Mouse (Mus musculus) megakaryocyte, adult 5-6 weeks (primary cell): ENCODE measurements around the gene Tti1. TPM values are rescaled to one million over a fixed set of nuclear protein-coding genes. Genes with fewer than 3 reads are reported as not detected.

ENCODE experiments used
- ATAC-seq: 2 replicates; pipeline ENCODE4 v1.8.0; 2016; ENCODE audit warnings: mild to moderate bottlenecking, inconsistent platforms; ENCODE audit not compliant: poor library complexity, severe bottlenecking
- total RNA-seq, 2 experiments: library from RNA; stranded (forward) in 1 of 2; stranded (reverse) in 1 of 2; fragments of 153-499, 151-499 nt in 1 of 2; fragments of 221-1000, 200-1000 nt in 1 of 2; gene quantifications; 2 replicates each; pipeline versions ENCODE4 v1.2.3 to v1.2.4; 2015 to 2017

Tti1 gene
- total RNA-seq, 2 experiments from 2014 or later, result 11.7 to 18.7 TPM

- ATAC-seq, result no peak
Measured at GRCm38 (mm10) chr2:157975595-157975994, 52.6 kb downstream of the Tti1 start.

DNA sequence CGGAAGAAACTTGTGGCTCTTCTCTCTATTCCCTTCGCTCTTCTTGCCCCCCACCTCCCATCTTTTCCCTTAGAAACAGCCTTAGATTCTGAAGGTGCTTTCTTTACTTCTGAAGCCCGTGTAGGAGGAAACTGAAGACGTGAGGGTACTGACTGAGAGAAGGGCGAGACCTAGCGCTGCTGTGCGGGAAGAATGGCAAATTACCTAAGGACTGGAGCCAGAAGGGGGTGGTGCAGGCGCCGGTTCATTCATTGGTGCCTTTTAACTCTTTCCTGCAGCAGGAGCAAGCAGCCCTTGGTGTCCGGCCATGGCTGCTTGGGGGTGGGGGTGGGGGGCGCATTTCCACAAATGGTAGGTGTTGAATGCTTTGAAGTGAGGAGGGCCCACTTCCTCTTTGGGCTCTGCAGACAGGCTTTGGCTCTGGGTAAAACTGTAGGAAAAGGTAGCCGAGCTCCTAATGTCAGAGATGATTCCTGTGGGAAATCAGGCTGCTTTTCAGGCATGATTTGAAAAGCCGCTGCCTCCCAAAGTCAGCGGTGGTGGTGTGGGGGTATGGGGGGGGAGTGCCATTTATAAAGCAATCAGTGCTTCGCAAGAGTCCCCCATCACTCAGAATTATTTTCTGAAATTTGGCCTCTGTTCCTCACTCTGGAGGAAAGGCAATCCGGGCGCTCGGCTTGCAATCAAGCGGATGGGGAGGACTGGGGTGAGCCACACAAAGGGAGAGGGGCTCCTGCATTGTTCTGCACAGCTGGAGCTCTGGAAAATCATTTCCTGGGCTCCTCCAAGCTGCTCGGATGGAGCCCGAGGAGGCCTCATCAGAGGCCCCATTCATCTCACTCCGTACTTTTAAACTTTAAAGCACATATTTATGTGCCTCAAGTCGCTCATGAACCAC is 53.4 kb downstream of the Tti1 start:
- no peak for ATAC-seq

DNA sequence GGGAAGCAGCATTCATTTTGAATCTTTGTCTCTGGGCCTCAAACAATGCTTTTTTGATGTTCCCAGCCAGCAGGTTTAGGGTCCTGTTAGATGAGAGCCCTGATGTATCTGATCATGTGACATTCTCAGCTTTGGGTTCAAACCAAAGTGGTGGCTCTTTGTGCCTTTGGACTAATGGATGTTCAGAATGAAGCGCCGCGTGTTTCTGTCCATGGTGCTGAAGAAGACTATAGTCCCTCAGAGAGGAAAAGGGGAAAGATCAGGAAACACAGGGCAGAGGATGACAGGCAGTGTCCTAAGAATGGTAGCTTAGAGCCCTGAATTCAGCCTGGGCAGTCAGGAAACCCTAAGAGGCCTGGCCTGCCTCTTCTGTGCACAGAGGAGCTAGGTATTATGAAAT is 57.6 kb downstream of the Tti1 start:
- no peak for ATAC-seq

DNA sequence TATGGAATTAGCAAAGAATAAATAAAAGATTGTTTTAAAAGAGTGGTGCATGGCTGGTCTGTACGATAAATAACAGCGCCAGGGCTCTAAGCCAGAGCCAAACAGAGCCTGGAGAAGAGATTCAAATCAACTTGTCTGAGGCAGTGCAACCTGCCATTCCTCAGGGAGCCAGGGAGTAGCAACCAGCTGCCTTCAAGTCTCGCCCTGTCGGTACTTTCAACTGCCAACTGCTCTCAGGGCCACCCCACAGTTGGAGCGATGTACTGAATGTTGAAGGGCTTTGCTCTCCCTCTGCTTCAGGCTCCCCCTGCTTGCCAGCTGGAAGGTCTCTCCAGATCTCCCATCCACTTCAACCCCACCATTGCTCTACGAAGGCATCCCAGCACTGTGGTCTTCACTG is 58.1 kb downstream of the Tti1 start:
- ATAC-seq, result no peak

DNA sequence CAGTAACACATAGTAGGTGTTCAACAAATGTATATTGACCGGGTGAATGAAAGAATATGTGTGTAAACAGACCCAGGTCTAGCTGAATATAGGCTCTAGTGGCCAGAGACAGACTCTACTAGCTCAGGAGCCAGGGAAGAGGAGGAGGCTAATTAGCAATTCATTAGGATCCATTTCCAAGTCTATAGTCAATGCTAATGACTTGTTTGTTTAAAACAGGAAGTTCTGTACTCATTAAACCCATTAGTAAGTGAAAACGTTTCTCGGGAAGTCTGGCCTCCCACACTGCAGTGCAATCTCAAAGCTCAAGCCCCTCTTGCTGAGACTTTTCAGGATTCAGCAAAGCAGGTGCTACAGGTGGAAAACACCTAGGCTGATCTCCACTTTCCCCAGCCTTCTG is 60.4 kb downstream of the Tti1 start:
- no peak for ATAC-seq

- ATAC-seq, result no peak
Measured at GRCm38 (mm10) chr2:157957707-157958108, 70.5 kb downstream of the Tti1 start.

DNA sequence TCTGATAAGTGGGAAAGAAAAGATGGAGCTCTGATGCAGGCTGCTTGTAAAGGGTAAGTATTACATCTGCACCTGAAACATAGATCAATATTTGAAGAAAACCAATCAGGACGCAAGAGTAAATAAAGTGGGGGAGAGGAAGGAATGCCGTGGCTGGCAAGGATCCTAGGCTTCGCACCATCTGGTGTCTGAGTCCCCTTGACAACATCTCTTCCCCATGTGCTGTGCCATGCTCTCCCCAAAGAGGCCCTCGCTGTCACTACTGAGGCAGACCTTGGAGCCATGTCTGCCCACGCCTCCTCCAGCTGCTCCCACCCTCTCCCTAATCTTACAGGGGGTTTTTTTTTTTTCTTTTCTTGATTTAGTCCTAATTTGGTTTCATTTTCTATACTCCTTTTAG is 74.3 kb downstream of the Tti1 start:
- no peak for ATAC-seq

DNA sequence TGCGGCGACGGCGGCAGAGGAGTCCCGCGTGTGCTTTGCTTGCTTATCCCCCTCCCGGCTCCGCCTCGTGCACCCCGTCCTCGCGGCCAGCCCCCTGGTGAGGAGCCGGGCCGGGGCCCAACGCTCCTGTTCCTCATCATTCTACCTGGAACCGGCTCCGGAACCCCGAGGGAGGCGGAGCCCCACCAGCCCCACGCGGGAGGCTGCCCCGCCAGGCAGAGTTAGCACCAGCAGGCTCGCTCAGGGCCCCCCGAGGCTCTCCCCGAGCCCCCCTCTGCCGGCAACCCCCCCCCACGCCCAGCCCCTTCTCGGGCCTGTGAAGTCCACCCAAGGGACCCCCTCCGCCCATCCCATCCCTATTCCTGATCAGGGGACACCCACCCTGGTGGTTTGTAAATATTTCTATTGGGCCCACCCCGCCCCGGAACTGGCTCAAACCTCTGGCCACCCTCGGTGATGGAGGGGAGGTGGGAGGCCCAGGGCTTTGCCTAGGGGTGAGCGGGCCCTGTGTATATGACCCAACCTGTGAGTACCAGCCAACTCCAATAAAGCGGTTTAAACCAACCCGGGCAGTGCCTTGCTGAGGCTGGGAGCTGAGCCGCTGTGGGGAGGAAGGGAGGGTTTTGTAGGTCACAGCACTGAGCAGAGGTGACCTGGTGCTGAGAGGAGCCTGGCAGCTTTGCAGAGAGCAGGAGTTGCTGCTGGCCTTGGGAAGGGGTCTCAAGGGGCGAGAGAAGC is 83.9 kb downstream of the Tti1 start:
- no peak for ATAC-seq

- peak; percentile 52 for ATAC-seq
Measured at GRCm38 (mm10) chr2:157943514-157944155, 84.6 kb downstream of the Tti1 start.

GRCm38 (mm10) chr2:157940586-157941185 is 87.5 kb downstream of the Tti1 start:
- ATAC-seq, result no peak

DNA sequence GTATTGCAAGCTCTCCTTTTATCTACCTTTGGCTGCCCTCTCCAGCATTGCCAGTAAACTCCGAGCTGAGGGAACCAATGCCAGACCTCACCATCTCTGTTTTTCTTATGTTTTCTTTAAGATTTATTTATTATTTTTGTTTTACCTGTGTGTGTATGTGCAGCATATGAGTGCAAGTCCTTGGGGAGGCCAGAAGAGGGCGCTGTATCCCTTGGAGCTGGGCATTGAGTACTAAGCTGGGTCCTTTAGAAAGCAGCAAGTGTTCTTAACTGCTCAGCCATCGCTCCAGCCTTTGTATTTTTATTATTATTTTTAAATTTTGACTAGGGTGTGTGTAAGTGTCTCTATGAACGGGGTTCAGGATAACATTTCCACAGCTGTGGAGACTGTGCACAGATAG is 91.6 kb downstream of the Tti1 start:
- no peak for ATAC-seq

DNA sequence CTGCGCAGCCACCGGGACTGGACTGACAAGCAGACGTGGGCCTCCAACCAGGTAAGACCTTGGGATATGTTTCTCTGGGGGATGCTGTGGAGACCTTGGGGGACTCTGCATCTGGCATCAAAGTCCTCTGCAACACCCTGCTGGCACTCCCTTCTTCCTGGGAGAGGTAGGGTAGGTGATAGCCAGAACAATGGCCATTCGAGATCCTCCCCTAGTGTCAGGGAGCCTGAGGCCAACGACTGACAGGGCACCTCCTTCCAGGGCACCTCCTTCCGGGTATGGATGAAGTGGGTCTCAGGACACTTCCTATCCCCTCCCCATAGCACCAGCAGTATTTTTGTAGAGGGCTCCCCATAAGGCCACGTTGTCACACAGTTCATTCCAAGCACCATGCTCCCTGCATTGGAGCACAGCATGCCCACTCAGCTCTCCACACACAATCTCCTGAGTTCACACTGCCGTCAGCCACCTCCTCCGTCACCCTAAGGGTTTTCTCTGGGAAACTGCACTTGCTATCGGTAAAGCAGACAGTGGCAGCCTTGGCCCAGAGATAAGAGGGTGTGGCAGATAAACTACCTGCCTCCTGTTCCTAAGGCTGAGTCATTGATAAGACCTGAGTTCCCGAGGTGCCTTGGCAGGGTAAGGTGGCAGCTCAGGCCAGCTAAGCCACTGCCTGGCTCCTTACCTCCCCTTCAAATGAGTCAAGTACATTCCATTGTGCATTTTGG is 92.6 kb downstream of the Tti1 start:
- no peak for ATAC-seq

- no peak for ATAC-seq
Measured at GRCm38 (mm10) chr2:157932655-157933054, 95.6 kb downstream of the Tti1 start.

Other genes starting within 250 kb of the Tti1 start
- not detected in 2 replicates for gene Vstm2l, start 113.8 kb downstream of the Tti1 start, total RNA-seq (2015)
- not detected in 2 replicates for gene Vstm2l, start 113.8 kb downstream of the Tti1 start, total RNA-seq (2017)
- 26.7 and 26.9 TPM in 2 replicates for gene Rprd1b, start 64 bp upstream of the Tti1 start, total RNA-seq (2015)
- gene Rprd1b, start 64 bp upstream of the Tti1 start, total RNA-seq (2017), result 17.0 and 21.7 TPM in 2 replicates
- gene Tgm2, start 118.0 kb upstream of the Tti1 start, total RNA-seq (2015), result 0.71 and 1.0 TPM in 2 replicates
- 2.1 and 2.6 TPM in 2 replicates for gene Tgm2, start 118.0 kb upstream of the Tti1 start, total RNA-seq (2017)
- not detected in 2 replicates for gene D630003M21Rik, start 200.8 kb upstream of the Tti1 start, total RNA-seq (2015)
- gene D630003M21Rik, start 200.8 kb upstream of the Tti1 start, total RNA-seq (2017), result not detected in 2 replicates
- gene Bpi, start 229.7 kb upstream of the Tti1 start, total RNA-seq (2015), result not detected in 2 replicates
- gene Bpi, start 229.7 kb upstream of the Tti1 start, total RNA-seq (2017), result 0.08 TPM in 1 of 2 replicates, not detected in the other